Mouse (Mus musculus) right cerebral cortex, postnatal 10 days (tissue): ENCODE measurements around the gene Ston2.

Experiments
- DNase-seq, 2 experiments: peaks; one replicate each; pipeline ENCODE4 v3.0.0; 2021; ENCODE audit warnings: low spot score in 2 of 2

Gene Ston2

GRCm38 (mm10) chr12:91699451-91700141, 88.6 kb downstream of the Ston2 start:
- no peak for DNase-seq

- DNase-seq = no peak
Measured at GRCm38 (mm10) chr12:91696231-91696630, 92.0 kb downstream of the Ston2 start.

DNA sequence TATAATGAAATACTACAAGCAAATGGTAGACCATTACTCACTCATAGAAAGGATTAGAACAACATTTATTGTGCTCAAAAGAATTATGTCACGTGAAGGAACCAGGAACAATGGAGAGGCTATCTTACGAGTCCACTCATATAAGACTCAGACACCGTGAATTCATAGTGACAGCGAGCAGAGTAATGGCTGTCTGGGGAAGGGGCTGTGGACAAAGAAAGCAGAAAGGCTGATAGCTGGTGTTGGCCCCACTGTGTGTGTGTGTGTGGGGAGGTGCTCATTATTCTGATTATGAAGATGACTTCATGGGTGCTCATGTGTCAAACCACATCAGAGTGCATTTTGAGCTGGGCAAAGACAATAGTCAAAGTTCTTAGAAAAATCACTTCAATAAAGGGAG, 92.4 kb downstream of the Ston2 start:
- DNase-seq = no peak

GRCm38 (mm10) chr12:91694748-91695147, 93.4 kb downstream of the Ston2 start:
- no peak for DNase-seq

GRCm38 (mm10) chr12:91693566-91693965, 94.6 kb downstream of the Ston2 start:
- no peak for DNase-seq

DNA sequence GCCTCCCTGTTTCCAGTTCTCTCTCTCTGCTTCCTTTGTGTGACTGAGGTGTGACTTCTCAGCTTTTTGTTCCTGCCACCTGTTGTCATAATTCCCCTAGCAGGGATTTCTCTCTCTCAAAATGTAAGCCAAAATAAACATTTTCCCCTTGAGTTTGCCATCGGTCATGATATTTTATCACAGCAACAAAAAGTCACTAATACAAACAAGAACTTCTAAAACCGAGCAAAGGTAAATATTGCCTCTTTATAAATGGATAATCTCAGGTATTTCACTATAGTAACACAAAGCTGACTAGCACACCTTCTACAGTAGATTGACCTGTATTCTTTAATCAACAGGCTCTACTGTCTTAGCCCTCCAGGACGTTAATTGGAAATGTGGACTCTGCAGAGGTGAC, 95.2 kb downstream of the Ston2 start:
- DNase-seq = no peak

- DNase-seq = no peak
Measured at GRCm38 (mm10) chr12:91685674-91686290, 102.4 kb downstream of the Ston2 start.

DNA sequence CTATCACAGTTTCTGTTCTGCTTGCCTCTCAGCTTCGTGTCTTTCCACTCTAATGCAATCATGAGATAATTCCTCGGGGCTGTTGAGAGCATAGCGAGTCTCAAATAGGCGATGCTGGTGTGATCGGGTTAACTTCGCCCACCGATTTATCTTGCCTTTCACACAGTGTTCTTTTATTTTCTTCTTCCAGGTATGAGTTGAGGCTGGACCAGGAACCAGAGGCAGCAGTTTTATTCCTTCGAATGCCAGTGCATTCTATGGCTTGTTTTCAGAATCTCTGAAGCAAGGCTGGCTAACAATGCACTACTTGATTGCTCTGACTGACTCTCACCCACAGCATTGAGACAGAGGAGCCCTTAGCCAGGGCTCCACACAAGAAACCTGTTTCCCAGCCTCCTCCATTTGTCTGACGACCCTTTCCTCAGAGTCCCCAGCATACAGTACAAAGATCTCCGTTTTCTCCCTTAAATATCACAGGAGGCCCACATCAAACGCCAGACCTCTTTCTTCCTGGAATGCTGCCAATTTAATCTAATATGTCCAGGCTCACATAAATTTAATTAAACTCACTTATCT, 103.3 kb downstream of the Ston2 start:
- DNase-seq = no peak

- DNase-seq = no peak
Measured at GRCm38 (mm10) chr12:91684101-91684839, 103.9 kb downstream of the Ston2 start.

GRCm38 (mm10) chr12:91683549-91684100, 104.6 kb downstream of the Ston2 start:
- no peak for DNase-seq

GRCm38 (mm10) chr12:91683096-91683495, 105.1 kb downstream of the Ston2 start:
- DNase-seq = no peak

GRCm38 (mm10) chr12:91679320-91680064, 108.7 kb downstream of the Ston2 start:
- peak; percentile 70 to 85 for DNase-seq

GRCm38 (mm10) chr12:91675937-91676336, 112.2 kb downstream of the Ston2 start:
- DNase-seq = no peak

DNA sequence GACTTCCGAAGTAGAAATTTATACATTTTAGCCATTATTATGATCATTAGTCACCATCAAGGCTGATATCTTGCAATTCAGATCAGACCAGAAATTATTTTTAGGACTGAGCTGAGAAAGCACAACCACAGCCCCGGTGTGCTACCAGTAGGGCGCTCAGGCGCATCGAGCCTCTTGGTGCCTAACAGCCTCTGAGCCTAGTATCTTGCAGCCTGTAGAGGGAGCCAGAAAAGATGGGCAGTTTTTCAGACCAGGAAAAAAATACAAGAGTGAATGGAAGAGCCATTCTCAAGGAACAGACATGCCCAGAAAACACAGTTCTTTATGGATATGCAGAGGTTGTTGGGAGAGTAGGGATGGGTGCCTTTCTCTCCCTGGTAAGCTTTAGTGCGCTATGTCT, 115.0 kb downstream of the Ston2 start:
- no peak for DNase-seq

GRCm38 (mm10) chr12:91672528-91672927, 115.7 kb downstream of the Ston2 start:
- DNase-seq = peak; percentile 75 to 83

DNA sequence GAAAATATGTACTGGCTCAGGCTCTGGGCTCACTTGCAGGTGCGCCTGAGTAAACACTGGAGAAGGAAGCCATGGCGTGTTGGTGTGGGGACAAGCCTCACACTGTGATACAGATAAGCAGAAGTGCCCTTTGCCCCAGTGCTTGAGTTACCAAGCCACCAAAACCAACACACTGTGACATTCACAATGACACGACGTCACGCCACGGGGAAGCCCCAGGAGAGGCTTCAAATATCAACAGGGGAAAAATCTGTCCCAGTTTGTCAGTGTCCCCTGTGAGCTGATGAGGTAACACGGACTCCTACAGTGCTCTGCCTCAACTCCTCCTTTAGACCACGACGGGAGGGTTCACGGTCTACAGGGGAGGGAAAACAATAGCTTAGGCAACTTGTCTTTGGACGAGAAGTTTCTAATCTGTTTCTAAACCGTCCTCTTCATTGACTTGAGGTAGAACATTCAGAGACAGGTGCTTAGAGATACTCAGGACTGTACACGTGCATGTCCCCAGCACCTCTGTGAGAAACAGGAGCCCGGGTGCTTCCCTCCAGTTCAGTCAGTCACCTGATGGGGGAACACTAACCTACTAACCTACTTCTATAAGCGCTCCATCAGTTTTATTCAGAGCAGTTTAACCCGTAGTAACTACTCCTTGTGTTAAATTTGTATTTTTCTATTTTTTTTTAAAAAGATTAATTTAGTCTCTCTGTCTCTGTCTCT, 119.5 kb downstream of the Ston2 start:
- no peak for DNase-seq

DNA sequence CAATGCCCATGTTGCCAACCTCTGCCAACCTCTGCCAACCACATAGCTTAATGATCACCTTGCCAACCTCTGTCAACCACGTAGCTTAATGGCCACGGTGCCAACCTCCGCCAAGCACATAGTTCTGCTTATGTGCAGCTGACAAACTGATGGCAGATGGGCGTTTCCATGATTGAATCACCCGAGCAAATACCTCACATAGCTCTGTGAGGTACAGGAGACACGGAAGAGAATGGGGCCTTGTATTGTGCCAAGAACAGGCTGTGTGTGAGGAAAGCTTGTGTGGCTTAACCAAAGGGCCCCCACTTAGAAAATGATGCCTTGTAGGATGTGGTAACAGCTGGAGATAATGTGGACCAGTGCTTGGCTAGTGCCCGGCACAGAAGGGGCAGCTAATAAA, 120.4 kb downstream of the Ston2 start:
- no peak for DNase-seq

DNA sequence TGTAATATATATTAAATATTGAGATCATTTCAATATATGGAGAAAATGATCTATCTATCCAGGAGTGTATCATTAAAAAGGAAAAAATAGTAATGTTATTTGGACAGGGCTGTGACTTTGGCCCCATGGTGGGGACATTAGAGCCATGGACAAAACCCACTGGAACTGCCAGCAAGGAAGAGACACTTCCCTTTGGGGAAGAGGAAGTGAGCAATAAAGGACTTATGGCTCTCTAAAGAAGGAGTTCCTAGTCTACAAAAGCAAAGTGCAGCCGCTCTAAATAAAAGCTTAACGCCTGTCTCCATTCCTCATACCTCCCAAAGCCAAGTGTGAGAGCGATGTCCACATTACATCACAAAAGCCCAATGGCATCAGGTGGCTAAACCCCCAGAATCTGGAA, 121.6 kb downstream of the Ston2 start:
- DNase-seq = no peak

- DNase-seq = no peak
Measured at GRCm38 (mm10) chr12:91665431-91665830, 122.8 kb downstream of the Ston2 start.

GRCm38 (mm10) chr12:91663260-91663659, 124.9 kb downstream of the Ston2 start:
- DNase-seq = no peak

- no peak for DNase-seq
Measured at GRCm38 (mm10) chr12:91662844-91663243, 125.3 kb downstream of the Ston2 start.
